15 mouse cellular contexts compared by ENCODE assay signal in the genomic region with DNA sequence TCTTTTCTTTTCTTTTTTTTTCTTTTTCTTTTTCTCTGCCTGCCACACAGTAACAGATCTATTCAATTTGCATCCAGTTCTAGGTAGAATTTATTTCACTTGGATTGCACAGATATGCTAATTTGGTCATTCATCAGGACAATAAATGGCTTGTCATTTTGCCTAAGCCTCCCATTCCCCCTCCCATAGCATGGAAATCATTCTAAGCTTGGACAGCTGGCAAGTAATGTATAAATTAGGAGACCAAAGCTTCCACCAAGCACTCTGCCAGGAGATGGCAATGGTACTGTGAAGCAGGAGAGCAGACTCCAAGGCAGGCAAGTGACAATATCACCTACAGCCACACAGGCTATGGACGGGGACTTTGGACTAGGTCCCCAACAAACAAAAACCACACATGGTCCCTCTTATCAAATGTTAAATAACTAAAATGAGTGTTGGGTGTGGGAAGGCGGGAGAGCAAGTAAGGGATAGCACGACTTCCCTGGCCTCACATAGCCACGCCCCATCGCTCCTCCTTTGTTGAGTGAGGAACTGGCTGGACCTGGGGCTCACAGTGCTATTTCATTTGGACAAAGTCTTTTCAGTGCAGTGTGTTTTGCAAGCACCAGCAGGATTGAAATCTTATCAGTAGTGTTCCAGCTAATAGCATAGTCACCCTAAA. TPM values are rescaled to one million over a fixed set of nuclear protein-coding genes. Genes with fewer than 3 reads are reported as not detected.
A peak's percentile ranks its signal among the peaks of the same experiment; 100 is the strongest.
DNase-seq lines count a peak whose midpoint lies in the region; ATAC-seq lines count a peak whose summit lies in the region.
"Had no signal": no experiment of that assay in that cellular context is flagged by ENCODE, and none has a peak within 500 bp of the region (broad histone marks: within the 10 kb centered on the region; RNA-seq: fewer than 3 reads in every experiment).

No protein-coding gene starts in this region.

- no peaks in the 10 kb centered on the region for H3K27me3 ChIP-seq in liver, embryonic 16.5 days (ENCODE audit: control insufficient read depth, insufficient read depth, low read depth, low read length)
- H3K27me3 ChIP-seq in liver, embryonic 12.5 days (replicated peaks) = no peaks in the 10 kb centered on the region
- H3K27me3 ChIP-seq in intestine, embryonic 15.5 days (replicated peaks) = no peaks in the 10 kb centered on the region
- no peaks in the 10 kb centered on the region for H3K27me3 ChIP-seq in midbrain, embryonic 16.5 days (ENCODE audit: control insufficient read depth, insufficient read depth, low read depth, low read length)

- ATAC-seq in liver, embryonic 16.5 days (ENCODE audit: low read depth) = peak; percentile 64; the same call in 1 of the 2 replicates
- ATAC-seq in liver, embryonic 12.5 days = no peak
- ATAC-seq in intestine, embryonic 15.5 days = peak; percentile 97
- peak; percentile 48; the same call in 1 of the 2 replicates for ATAC-seq in midbrain, embryonic 16.5 days
- no peak for ATAC-seq in activated CD4-positive, CD25-positive, alpha-beta regulatory T cell, adult 4 months

- no peaks in the 10 kb centered on the region for H3K36me3 ChIP-seq in liver, embryonic 16.5 days (ENCODE audit: control insufficient read depth, insufficient read depth)
- no peaks in the 10 kb centered on the region for H3K36me3 ChIP-seq in liver, embryonic 12.5 days
- no peaks in the 10 kb centered on the region for H3K36me3 ChIP-seq in intestine, embryonic 15.5 days
- H3K36me3 ChIP-seq in midbrain, embryonic 16.5 days (ENCODE audit: control insufficient read depth, insufficient read depth, low read length) = no peaks in the 10 kb centered on the region

- H3K4me3 ChIP-seq in liver, embryonic 16.5 days (ENCODE audit: low read depth, low read length) = no peak overlapping the region
- no peak overlapping the region for H3K4me3 ChIP-seq in liver, embryonic 12.5 days
- H3K4me3 ChIP-seq in intestine, embryonic 15.5 days (replicated peaks) = no peak overlapping the region
- no peak overlapping the region for H3K4me3 ChIP-seq in midbrain, embryonic 16.5 days (ENCODE audit: low read depth, low read length)

- H3K9me3 ChIP-seq in liver, embryonic 16.5 days (replicated peaks; ENCODE audit: control insufficient read depth, low read length) = no peaks in the 10 kb centered on the region
- H3K9me3 ChIP-seq in liver, embryonic 12.5 days (replicated peaks) = no peaks in the 10 kb centered on the region
- H3K9me3 ChIP-seq in intestine, embryonic 15.5 days = no peaks in the 10 kb centered on the region
- H3K9me3 ChIP-seq in midbrain, embryonic 16.5 days (replicated peaks; ENCODE audit: control insufficient read depth, low read length, poor library complexity, severe bottlenecking) = no peaks in the 10 kb centered on the region

- H3K4me2 ChIP-seq in liver, embryonic 16.5 days (ENCODE audit: low read depth, low read length) = no peak overlapping the region
- H3K4me2 ChIP-seq in liver, embryonic 12.5 days = no peak overlapping the region
- no peak overlapping the region for H3K4me2 ChIP-seq in intestine, embryonic 15.5 days (replicated peaks)
- no peak overlapping the region for H3K4me2 ChIP-seq in midbrain, embryonic 16.5 days (ENCODE audit: low read length)
- H3K4me2 ChIP-seq: lung, embryonic 14.5 days had no signal

- H3K27ac ChIP-seq in liver, embryonic 16.5 days (ENCODE audit: low read length) = no peak overlapping the region
- no peak overlapping the region for H3K27ac ChIP-seq in liver, embryonic 12.5 days
- peak overlapping the region; percentile 6; the same call in 1 of the 2 replicates for H3K27ac ChIP-seq in intestine, embryonic 15.5 days
- no peak overlapping the region for H3K27ac ChIP-seq in midbrain, embryonic 16.5 days (ENCODE audit: low read length)

- H3K9ac ChIP-seq in liver, embryonic 16.5 days (ENCODE audit: low read depth, low read length) = no peak overlapping the region
- no peak overlapping the region for H3K9ac ChIP-seq in liver, embryonic 12.5 days
- no peak overlapping the region for H3K9ac ChIP-seq in intestine, embryonic 15.5 days
- no peak overlapping the region for H3K9ac ChIP-seq in midbrain, embryonic 16.5 days (ENCODE audit: low read depth, low read length)
- H3K9ac ChIP-seq: lung, embryonic 14.5 days had no signal

- no peak for DNase-seq in frontal cortex, postnatal 36 days (ENCODE audit: low spot score in 2 of 2)
- DNase-seq in thymus, postnatal 4 days = no peak
- no peak for DNase-seq in lung, postnatal 25 days (ENCODE audit: low spot score)
- DNase-seq: cerebellum, adult 2 months; heart, postnatal 14 days; layer of hippocampus, adult 9-11 months; lung, embryonic 14.5 days; right cerebral cortex, adult 18-20 months had no signal

- no peaks in the 10 kb centered on the region; the same call in 1 of the 2 replicates for H3K4me1 ChIP-seq in liver, embryonic 16.5 days (ENCODE audit: control insufficient read depth, low read depth, low read length)
- 0 out of 2 replicates have a peak, but pooled peaks cover 7% of the 10 kb centered on the region for H3K4me1 ChIP-seq in liver, embryonic 12.5 days
- H3K4me1 ChIP-seq in intestine, embryonic 15.5 days (replicated peaks) = no peaks in the 10 kb centered on the region
- no peaks in the 10 kb centered on the region; the same call in 1 of the 2 replicates for H3K4me1 ChIP-seq in midbrain, embryonic 16.5 days (ENCODE audit: control insufficient read depth, insufficient read depth, low read length)

- WGBS in liver, embryonic 16.5 days (ENCODE audit: insufficient replicate concordance) = 43% methylated on average over 5 of the region's 5 CpGs
- WGBS in liver, embryonic 12.5 days (ENCODE audit: insufficient replicate concordance) = 59% methylated on average over 5 of the region's 5 CpGs
- WGBS in intestine, embryonic 15.5 days = 70% methylated on average over 5 of the region's 5 CpGs
- 62% methylated on average over 5 of the region's 5 CpGs for WGBS in midbrain, embryonic 16.5 days

RNA-seq across cellular contexts. Expression of a gene that starts 22.7 kb away (rescaled TPM):
- 185 and 198 TPM in 2 replicates for polyA plus RNA-seq in liver, embryonic 16.5 days (2015; fragmentation: Nextera tagmentation; extraction: Ambion mirVana)
- 50.0 and 50.6 TPM in 2 replicates for polyA plus RNA-seq in liver, embryonic 12.5 days (2016; fragmentation: Nextera tagmentation; extraction: Ambion mirVana)
- 4.0 and 4.7 TPM in 2 replicates for polyA plus RNA-seq in intestine, embryonic 15.5 days (2015; fragmentation: Nextera tagmentation; extraction: Ambion mirVana)
- polyA plus RNA-seq in midbrain, embryonic 16.5 days (2015; fragmentation: Nextera tagmentation; extraction: Ambion mirVana) = not detected in 2 replicates
- polyA plus RNA-seq in activated CD4-positive, CD25-positive, alpha-beta regulatory T cell, adult 4 months (2017; shearing (Covaris generic)) = not detected
- polyA plus RNA-seq: cerebellum, adult 2 months; embryonic facial prominence, embryonic 11.5 days; limb, embryonic 11.5 days; lung, embryonic 14.5 days had no signal

Comparison
In these comparisons a context has a peak if more than half of its experiments do, and no peak if none do; other contexts are left out.
1. ATAC-seq: peak in liver, embryonic 16.5 days (single experiment), intestine, embryonic 15.5 days (single experiment) and midbrain, embryonic 16.5 days (single experiment); none in liver, embryonic 12.5 days (single experiment) and activated CD4-positive, CD25-positive, alpha-beta regulatory T cell, adult 4 months (single experiment).